Mouse (Mus musculus) lung, embryonic 14.5 days (tissue): Measurements from ENCODE around the gene Mrps27. TPM values are rescaled to one million over a fixed set of nuclear protein-coding genes. Genes with fewer than 3 reads are reported as not detected.

Experiments used
- ATAC-seq: fragments of 200-750 bp; cut with Nextera tagmentation; 2 replicates; pipeline ENCODE4 v1.8.0; 2017; ENCODE audit warnings: mild to moderate bottlenecking, moderate TSS enrichment, moderate library complexity; ENCODE audit not compliant: insufficient read depth
- DNase-seq: peaks from one replicate; pipeline ENCODE4 v3.0.0-alpha.2; 2015
- H3K27ac ChIP-seq: fragments of 300-500 bp; sonication (generic); 2 replicates; pipeline ENCODE4 v1.5.1; 2014; ENCODE audit warnings: low read depth, mild to moderate bottlenecking, moderate library complexity
- H3K27me3 ChIP-seq: fragments of 300-500 bp; sonication (generic); 2 replicates; pipeline ENCODE4 v1.6.1; 2014; ENCODE audit warnings: low read length, control low read depth; ENCODE audit not compliant: insufficient read depth
- H3K36me3 ChIP-seq: fragments of 300-500 bp; sonication (generic); 2 replicates; pipeline ENCODE4 v1.6.1; 2014; ENCODE audit warnings: control low read depth; ENCODE audit not compliant: insufficient read depth
- H3K4me1 ChIP-seq: fragments of 300-500 bp; sonication (generic); 2 replicates; pipeline ENCODE4 v1.6.1; 2014; ENCODE audit warnings: antibody characterized with exemption, control low read depth; ENCODE audit not compliant: insufficient read depth
- H3K4me2 ChIP-seq: fragments of 300-500 bp; sonication (generic); 2 replicates; pipeline ENCODE4 v1.6.1; 2014; ENCODE audit warnings: mild to moderate bottlenecking
- H3K4me3 ChIP-seq: fragments of 300-500 bp; sonication (generic); 2 replicates; pipeline ENCODE4 v1.5.1; 2014; ENCODE audit warnings: low read depth, low read length
- H3K9ac ChIP-seq: fragments of 300-500 bp; sonication (generic); 2 replicates; pipeline ENCODE4 v1.6.1; 2014
- H3K9me3 ChIP-seq: fragments of 300-500 bp; sonication (generic); 2 replicates; pipeline ENCODE4 v1.6.1; 2016; ENCODE audit warnings: low read depth, low read length, control low read depth
- CTCF ChIP-seq: IDR thresholded peaks from 2 replicates; pipeline ENCODE4 v1.5.1; 2016; ENCODE audit warnings: antibody characterized with exemption, low read depth
- WGBS: fragments of 180-500 bp; shearing (Covaris S2); extraction: QIAGEN DNeasy Blood & Tissue Kit; methylation state at CpG from one replicate; pipeline ENCODE4 v1.1.7; 2014; 5-methylcytosine and 5-hydroxymethylcytosine counted together
- polyA plus RNA-seq: library from polyadenylated mRNA; unstranded; fragments of >200 nt; fragmentation: Nextera tagmentation; extraction: Ambion mirVana; gene quantifications from 2 replicates; pipeline ENCODE4 v1.2.1, GENCODE M21; 2014

The Mrps27 gene
- polyA plus RNA-seq, 1 experiment from 2014 or later, result 63.0 TPM

DNA sequence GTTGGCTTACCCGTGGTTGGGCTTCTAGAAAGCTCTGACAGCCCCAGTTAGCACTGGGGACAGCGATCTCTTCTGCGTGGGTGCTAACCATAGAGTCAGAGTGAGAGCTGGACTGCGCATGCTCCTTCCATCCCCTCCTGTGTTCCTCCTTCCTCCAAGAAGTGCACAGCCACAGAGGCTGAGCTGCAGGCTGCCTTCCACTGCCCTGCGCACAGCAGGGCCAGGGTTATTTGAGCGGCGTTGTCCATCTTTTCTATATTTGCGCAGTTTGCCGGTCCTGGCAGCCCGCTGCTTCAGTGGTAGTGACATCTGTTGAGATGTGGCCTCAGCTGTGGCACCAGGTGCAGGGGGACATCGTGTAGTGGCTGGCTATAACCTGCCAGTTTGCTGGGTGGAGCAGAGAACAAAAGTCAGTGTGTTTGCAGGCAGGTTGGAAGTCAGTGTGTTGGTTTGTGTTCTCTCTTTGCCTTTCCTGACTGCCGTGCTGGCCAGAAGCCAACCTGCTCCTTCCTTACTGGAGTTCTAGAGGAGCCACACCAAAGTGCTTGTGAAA, 53.6 kb downstream of the Mrps27 start:
- H3K27ac ChIP-seq, result peak overlapping the region; percentile 60; the same call in 1 of the 2 replicates
- peak; percentile 76 for DNase-seq

DNA sequence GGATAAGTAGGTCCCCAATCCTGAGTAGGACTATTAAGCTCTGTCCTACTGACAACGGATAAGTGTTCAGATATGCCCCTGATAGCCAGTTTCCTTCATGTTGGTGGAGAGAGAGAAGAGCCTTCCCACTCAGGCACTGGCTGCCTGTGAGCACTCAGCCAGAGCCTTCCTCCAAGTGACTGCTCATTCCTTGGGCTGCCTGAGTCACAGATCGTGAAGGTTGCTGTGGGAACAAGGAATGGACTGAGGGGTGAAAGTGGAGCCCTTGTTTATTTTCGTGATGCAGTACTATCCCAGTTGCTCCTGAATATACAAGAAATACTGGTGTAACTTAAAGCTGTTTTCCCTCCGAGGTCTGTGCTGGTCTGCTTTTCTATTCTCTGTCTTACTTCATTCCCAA, 54.8 kb downstream of the Mrps27 start:
- TF ChIP-seq CTCF, result no peak
- H3K36me3 ChIP-seq, result peaks cover 17% of the 10 kb centered on the region; the same call in 1 of the 2 replicates
- no peak overlapping the region for H3K27ac ChIP-seq
- no peaks in the 10 kb centered on the region for H3K4me1 ChIP-seq
- H3K9ac ChIP-seq, result no peak overlapping the region
- WGBS, result 65% methylated on average over 4 of the region's 4 CpGs
- H3K27me3 ChIP-seq, result no peaks in the 10 kb centered on the region
- ATAC-seq (no peak), DNase-seq (no peak)
- H3K9me3 ChIP-seq, result no peaks in the 10 kb centered on the region
- H3K4me2 ChIP-seq, result no peak overlapping the region
- H3K4me3 ChIP-seq, result no peak overlapping the region

More for the DNA sequence above, 53.6 kb downstream of the Mrps27 start:
- TF ChIP-seq CTCF, result no peak
- no peak overlapping the region for H3K4me3 ChIP-seq
- H3K4me2 ChIP-seq, result no peak overlapping the region
- WGBS, result 75% methylated on average over 12 of the region's 12 CpGs
- no peaks in the 10 kb centered on the region for H3K27me3 ChIP-seq
- peaks cover 14% of the 10 kb centered on the region; the same call in 1 of the 2 replicates for H3K36me3 ChIP-seq
- ATAC-seq, result peak; percentile 56; the same call in 1 of the 2 replicates
- no peaks in the 10 kb centered on the region for H3K4me1 ChIP-seq
- H3K9me3 ChIP-seq, result no peaks in the 10 kb centered on the region
- H3K9ac ChIP-seq, result no peak overlapping the region

DNA sequence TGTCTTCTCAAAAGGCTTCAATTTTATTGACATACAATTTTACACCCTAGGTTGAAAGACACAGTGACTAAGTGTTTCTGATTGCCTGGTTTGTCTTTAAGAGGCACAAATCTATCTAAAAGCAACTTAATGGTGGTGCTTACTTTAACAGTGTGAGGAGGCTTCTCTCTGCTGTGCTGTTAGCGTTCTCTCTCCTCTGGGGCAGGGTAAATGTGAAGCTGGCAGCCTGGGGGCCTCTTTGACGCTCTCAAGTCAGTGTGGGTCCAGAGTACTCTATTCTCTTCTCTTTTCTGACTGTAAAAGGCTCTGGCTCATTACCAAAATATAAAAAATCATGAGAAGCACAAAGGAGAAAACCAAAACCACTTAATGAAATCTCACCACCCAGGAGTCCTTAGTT, 64.6 kb downstream of the Mrps27 start:
- H3K9me3 ChIP-seq, result no peaks in the 10 kb centered on the region
- H3K27ac ChIP-seq, result no peak overlapping the region
- no peaks in the 10 kb centered on the region for H3K4me1 ChIP-seq
- no peak overlapping the region for H3K9ac ChIP-seq
- DNase-seq (no peak), ATAC-seq (no peak)
- H3K36me3 ChIP-seq, result peaks cover 70% of the 10 kb centered on the region
- no peaks in the 10 kb centered on the region for H3K27me3 ChIP-seq
- 74% methylated on average over 2 of the region's 2 CpGs for WGBS
- no peak overlapping the region for H3K4me2 ChIP-seq
- H3K4me3 ChIP-seq, result no peak overlapping the region
- TF ChIP-seq CTCF, result no peak

DNA sequence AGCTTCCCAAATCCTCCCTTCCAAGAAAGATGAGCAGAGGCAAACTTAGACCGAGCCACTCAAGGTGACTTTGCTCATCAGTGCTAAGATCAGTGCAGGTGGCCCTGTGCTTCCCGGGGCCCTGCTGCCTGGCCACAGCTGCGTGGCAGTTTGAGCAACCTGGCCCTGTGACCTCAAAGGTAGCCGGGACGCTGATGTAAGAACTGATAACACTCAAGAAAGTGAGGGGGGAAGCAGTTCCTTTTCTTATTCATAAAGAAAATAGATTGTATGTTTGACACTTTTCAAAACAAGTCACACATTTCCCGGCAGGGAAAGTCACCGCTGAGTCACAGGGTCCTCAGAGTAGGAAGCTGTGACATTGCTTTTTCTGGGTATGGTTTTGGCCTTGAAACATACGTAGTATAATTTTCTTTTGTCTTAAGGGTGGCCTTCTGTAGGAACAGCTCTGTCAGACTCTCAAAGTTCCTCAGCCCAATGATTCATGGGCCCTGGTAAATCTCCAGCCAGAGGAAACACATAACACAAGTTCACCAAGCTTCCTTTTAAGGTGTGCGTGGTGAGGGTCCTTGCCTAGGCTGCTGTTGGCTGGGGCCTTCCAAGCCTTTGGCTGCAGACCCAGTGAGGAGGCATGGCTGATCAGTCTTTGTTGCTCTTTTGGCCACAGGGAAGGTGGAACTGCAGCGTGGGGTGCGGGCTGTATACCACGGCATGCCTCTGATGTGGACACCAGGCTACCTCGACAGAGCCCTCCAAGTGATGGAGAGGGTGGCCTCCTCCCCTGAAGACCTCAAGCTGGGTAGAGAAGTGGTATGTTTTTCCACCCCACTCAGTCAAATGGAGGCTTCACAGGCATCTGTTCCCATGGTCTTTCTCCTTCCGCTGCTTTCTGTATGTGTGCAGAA, 66.3 kb downstream of the Mrps27 start:
- DNase-seq (no peak), ATAC-seq (no peak)
- Histone ChIP-seq H3K4me3 (no peak overlapping the region), H3K27ac (no peak overlapping the region), H3K9me3 (no peaks in the 10 kb centered on the region), H3K9ac (no peak overlapping the region), H3K27me3 (no peaks in the 10 kb centered on the region), H3K4me1 (no peaks in the 10 kb centered on the region), H3K4me2 (no peak overlapping the region), H3K36me3 (peaks cover 70% of the 10 kb centered on the region)
- no peak for TF ChIP-seq CTCF
- WGBS, result 76% methylated on average over 14 of the region's 14 CpGs

DNA sequence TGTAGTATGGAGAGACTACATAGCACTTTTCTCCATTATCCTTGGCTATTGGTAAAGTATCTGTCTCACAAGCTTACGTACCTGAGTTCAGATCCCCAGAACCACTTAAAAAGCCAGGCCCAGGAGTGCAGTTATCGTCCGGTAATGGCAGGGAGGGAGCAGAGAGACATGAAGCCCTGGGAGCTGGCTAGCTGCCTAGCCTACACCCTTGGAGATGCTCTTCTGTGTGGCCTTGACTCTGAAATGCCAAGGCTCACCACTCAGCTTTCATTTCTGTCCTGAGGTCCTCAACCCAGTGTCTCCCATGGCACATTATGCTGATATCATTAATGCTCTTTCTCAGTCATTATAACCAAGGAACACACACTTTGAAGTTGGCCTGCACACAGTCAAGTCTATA, 67.2 kb downstream of the Mrps27 start:
- no peak overlapping the region for H3K4me2 ChIP-seq
- DNase-seq (no peak), ATAC-seq (no peak)
- WGBS, result 88% methylated on average over 3 of the region's 3 CpGs
- no peak for TF ChIP-seq CTCF
- peaks cover 63% of the 10 kb centered on the region for H3K36me3 ChIP-seq
- no peaks in the 10 kb centered on the region for H3K27me3 ChIP-seq
- H3K9me3 ChIP-seq, result no peaks in the 10 kb centered on the region
- H3K4me1 ChIP-seq, result no peaks in the 10 kb centered on the region
- H3K27ac ChIP-seq, result no peak overlapping the region
- no peak overlapping the region for H3K9ac ChIP-seq
- no peak overlapping the region for H3K4me3 ChIP-seq

DNA sequence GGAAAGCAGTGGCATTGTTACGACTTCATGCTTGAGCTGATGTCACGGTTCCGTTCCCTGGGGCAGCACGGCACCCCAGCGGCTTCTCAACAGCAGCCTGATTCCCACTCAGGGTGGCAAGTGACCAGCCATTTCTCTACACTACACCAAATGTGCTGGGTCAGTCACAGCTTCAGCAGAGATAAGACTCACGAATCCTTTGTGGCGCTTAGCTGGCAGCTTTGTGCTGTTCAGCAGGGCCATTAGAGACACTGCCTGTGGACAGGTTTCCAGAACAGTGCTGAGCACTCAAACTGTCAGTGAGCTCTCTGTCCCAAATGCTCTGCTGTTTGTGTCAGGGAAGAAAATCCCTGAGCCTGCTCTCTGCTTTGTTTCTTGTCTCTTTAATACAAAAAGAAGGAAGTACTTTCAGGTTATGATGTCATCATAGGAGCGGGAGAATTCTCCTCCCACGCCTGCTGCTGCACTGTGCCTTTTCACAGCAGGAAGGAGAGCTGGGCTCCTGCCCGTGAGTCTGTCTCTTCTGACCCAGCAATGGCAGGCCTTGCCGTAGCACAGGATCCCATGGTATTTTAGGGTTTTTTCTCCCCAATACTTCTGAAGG, 68.0 kb downstream of the Mrps27 start:
- H3K4me3 ChIP-seq, result no peak overlapping the region
- WGBS, result 60% methylated on average over 11 of the region's 11 CpGs
- H3K9me3 ChIP-seq, result no peaks in the 10 kb centered on the region
- no peak for TF ChIP-seq CTCF
- no peaks in the 10 kb centered on the region for H3K27me3 ChIP-seq
- H3K36me3 ChIP-seq, result peaks cover 59% of the 10 kb centered on the region
- H3K9ac ChIP-seq, result no peak overlapping the region
- H3K4me1 ChIP-seq, result no peaks in the 10 kb centered on the region
- peak; percentile 48; the same call in 1 of the 2 replicates for ATAC-seq
- DNase-seq, result peak; percentile 61
- peak overlapping the region; percentile 71; the same call in 1 of the 2 replicates for H3K27ac ChIP-seq
- H3K4me2 ChIP-seq, result no peak overlapping the region
